Mouse (Mus musculus) spleen, adult 2 months (tissue): ENCODE measurements at regions not wholly inside any gene's neighbourhood (a gene's known extent, or its start where the extent isn't known, plus 50 kb on each side); places are given as distances from the start of the nearest gene placed in this dataset.

Experiments
- CTCF ChIP-seq: fragments of 200-500 bp; IDR thresholded peaks from 2 replicates; pipeline ENCODE4 v1.5.1; 2011; ENCODE audit warnings: mild to moderate bottlenecking, inconsistent platforms; ENCODE audit not compliant: insufficient read depth, insufficient read length, insufficient replicate concordance; ENCODE audit errors: extremely low read depth
- POLR2A ChIP-seq: fragments of 200-500 bp; IDR thresholded peaks from 2 replicates; pipeline ENCODE4 v1.6.1; 2011; ENCODE audit warnings: low read depth, low read length, inconsistent platforms

GRCm38 (mm10) chr6:68680099-68680791 lies 1144.6 kb upstream of the Tacstd2 start:
- TF ChIP-seq POLR2A, result no peak
- TF ChIP-seq CTCF, result no peak
